Mouse (Mus musculus) bone marrow macrophage, adult 2 months (primary cell): ENCODE data around the gene Rho.

Experiments
- CTCF ChIP-seq: IDR thresholded peaks from 2 replicates; pipeline ENCODE4 v1.5.1; 2012; ENCODE audit warnings: low read depth, mild to moderate bottlenecking, low read length, moderate library complexity
- POLR2A ChIP-seq: IDR thresholded peaks from 2 replicates; pipeline ENCODE4 v1.6.1; 2012; ENCODE audit warnings: mild to moderate bottlenecking, low read depth, low read length, borderline replicate concordance

GRCm38 (mm10) chr6:115982889-115983288 lies 51.3 kb downstream of the Rho start:
- TF ChIP-seq CTCF (no peak), POLR2A (no peak)
